ENCODE assay signal across 8 mouse cellular contexts in the genomic region with DNA sequence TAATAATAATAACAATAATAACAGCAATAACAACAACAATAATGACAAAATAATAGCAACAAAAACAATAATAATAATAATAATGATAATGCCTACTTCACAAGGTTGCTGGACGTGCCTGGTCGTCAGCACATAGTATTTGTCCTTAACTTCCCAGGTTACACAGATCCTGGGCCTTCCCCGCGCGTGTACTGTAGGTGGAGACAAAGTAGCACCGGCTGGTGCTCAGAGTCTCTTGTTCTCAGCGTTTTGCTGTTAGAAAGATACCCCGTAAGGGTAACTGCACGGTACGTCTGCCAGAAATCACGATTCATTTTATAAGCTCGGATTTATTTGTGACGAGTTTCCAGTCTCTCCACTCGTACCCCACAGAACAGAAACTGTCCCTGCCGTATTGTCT. TPM values are rescaled to one million over a fixed set of nuclear protein-coding genes. Genes with fewer than 3 reads are reported as not detected.
DNase-seq lines count a peak whose midpoint lies in the region; ATAC-seq and TF ChIP-seq lines count a peak whose summit lies in the region.

No protein-coding gene starts in this region.

- peak overlapping the region; percentile 94 for H3K27ac ChIP-seq in embryonic facial prominence, embryonic 12.5 days
- H3K27ac ChIP-seq in lung, postnatal 0 days (ENCODE audit: low read length), result peak overlapping the region; percentile 89

- peak; percentile 58 for ATAC-seq in embryonic facial prominence, embryonic 12.5 days (ENCODE audit: insufficient number of reproducible peaks, insufficient read depth, low FRiP score, low TSS enrichment)
- ATAC-seq in lung, postnatal 0 days, result peak; percentile 61
- no peak; the same call in 1 of the 2 replicates for ATAC-seq in erythroid progenitor cell, adult 5-6 weeks (replicated peaks; ENCODE audit: low FRiP score, poor library complexity, severe bottlenecking)

- intact Hi-C loops in heart, postnatal 14 days (cut with DNase I), result loop anchor here (5.0 to 10.0 kb wide), 2 partner anchors 235 to 642 kb away; a partner anchor contains a TSS

- DNase-seq in CD4-positive helper T cell, adult 2 months (ENCODE audit: low read depth, low spot score), result peak; percentile 68
- peak; percentile 52 to 58 for DNase-seq in adrenal gland, postnatal 36 days
- peak; percentile 29 to 48 for DNase-seq in heart, postnatal 14 days
- DNase-seq in kidney, postnatal 4 days, result peak; percentile 70 to 81
- peak; percentile 69 for DNase-seq in lung, postnatal 0 days (ENCODE audit: low spot score)
- DNase-seq in right cerebral cortex, adult 18-20 months, result peak; percentile 57

- peak overlapping the region; percentile 91 for H3K9ac ChIP-seq in embryonic facial prominence, embryonic 12.5 days
- peak overlapping the region; percentile 79 for H3K9ac ChIP-seq in lung, postnatal 0 days (replicated peaks; ENCODE audit: low read depth)

- no peaks in the 10 kb centered on the region for H3K27me3 ChIP-seq in embryonic facial prominence, embryonic 12.5 days
- H3K27me3 ChIP-seq in lung, postnatal 0 days (replicated peaks; ENCODE audit: insufficient read depth, low read length), result no peaks in the 10 kb centered on the region

- peak overlapping the region; percentile 56 for H3K4me2 ChIP-seq in embryonic facial prominence, embryonic 12.5 days (replicated peaks)
- peak overlapping the region; percentile 56 for H3K4me2 ChIP-seq in lung, postnatal 0 days (replicated peaks; ENCODE audit: low read depth, low read length)

- no peak for TF ChIP-seq EP300 in lung, postnatal 0 days (IDR thresholded peaks at IDR 0.05)

- 7% methylated on average over 15 of the region's 15 CpGs for WGBS in embryonic facial prominence, embryonic 12.5 days
- 3% methylated on average over 15 of the region's 15 CpGs for WGBS in lung, postnatal 0 days

- TF ChIP-seq CTCF in lung, postnatal 0 days (IDR thresholded peaks at IDR 0.05), result peak; percentile 70

- peaks cover 2% of the 10 kb centered on the region for H3K36me3 ChIP-seq in embryonic facial prominence, embryonic 12.5 days
- H3K36me3 ChIP-seq in lung, postnatal 0 days (ENCODE audit: insufficient read depth, low read length), result peaks cover 3% of the 10 kb centered on the region

- peak overlapping the region; percentile 93 for H3K4me3 ChIP-seq in embryonic facial prominence, embryonic 12.5 days
- peak overlapping the region; percentile 75 for H3K4me3 ChIP-seq in lung, postnatal 0 days (ENCODE audit: low read depth, low read length)

- no peaks in the 10 kb centered on the region for H3K9me3 ChIP-seq in embryonic facial prominence, embryonic 12.5 days
- no peaks in the 10 kb centered on the region for H3K9me3 ChIP-seq in lung, postnatal 0 days (ENCODE audit: low read length)

- peaks cover 21% of the 10 kb centered on the region for H3K4me1 ChIP-seq in embryonic facial prominence, embryonic 12.5 days
- H3K4me1 ChIP-seq in lung, postnatal 0 days (ENCODE audit: insufficient read depth, low read depth, low read length), result peaks cover 9% of the 10 kb centered on the region

RNA-seq across cellular contexts. Expression of a gene that starts 0.8 kb away (rescaled TPM):
- 10 to 100 TPM; 22.4 to 25.2 TPM for total RNA-seq in adrenal gland, postnatal 36 days (2021)
- polyA plus RNA-seq in embryonic facial prominence, embryonic 12.5 days (2016; fragmentation: Nextera tagmentation; extraction: Ambion mirVana), result 11.9 and 12.5 TPM in 2 replicates
- 10 to 100 TPM; 17.1 to 19.9 TPM for total RNA-seq in heart, postnatal 14 days (2021)
- 9.8 and 14.0 TPM in 2 replicates for polyA plus RNA-seq in lung, postnatal 0 days (2015; fragmentation: Nextera tagmentation; extraction: Ambion mirVana)
- 5.0 and 12.6 TPM in 2 replicates for total RNA-seq in erythroid progenitor cell, adult 5-6 weeks (2015; ENCODE audit: low replicate concordance)
- total RNA-seq in erythroid progenitor cell, adult 5-6 weeks (2017; ENCODE audit: low replicate concordance), result 2.5 and 6.8 TPM in 2 replicates

RNA-seq across cellular contexts. Expression of a gene that starts 0.8 kb away (rescaled TPM):
- total RNA-seq in adrenal gland, postnatal 36 days (2021), result 100 to 1,000 TPM; 318 to 346 TPM
- polyA plus RNA-seq in embryonic facial prominence, embryonic 12.5 days (2016; fragmentation: Nextera tagmentation; extraction: Ambion mirVana), result 600 and 614 TPM in 2 replicates
- total RNA-seq in heart, postnatal 14 days (2021), result 100 to 1,000 TPM; 144 to 154 TPM
- polyA plus RNA-seq in lung, postnatal 0 days (2015; fragmentation: Nextera tagmentation; extraction: Ambion mirVana), result 211 and 225 TPM in 2 replicates
- total RNA-seq in erythroid progenitor cell, adult 5-6 weeks (2015; ENCODE audit: low replicate concordance), result 149 and 170 TPM in 2 replicates
- total RNA-seq in erythroid progenitor cell, adult 5-6 weeks (2017; ENCODE audit: low replicate concordance), result 85.0 and 107 TPM in 2 replicates

RNA-seq across cellular contexts. Expression of a gene that starts 37.2 kb away (rescaled TPM):
- 100 to 1,000 TPM; 117 to 206 TPM for total RNA-seq in adrenal gland, postnatal 36 days (2021)
- polyA plus RNA-seq in embryonic facial prominence, embryonic 12.5 days (2016; fragmentation: Nextera tagmentation; extraction: Ambion mirVana), result 2.1 and 2.2 TPM in 2 replicates
- 10 to 100 TPM; 25.6 to 26.5 TPM for total RNA-seq in heart, postnatal 14 days (2021)
- polyA plus RNA-seq in lung, postnatal 0 days (2015; fragmentation: Nextera tagmentation; extraction: Ambion mirVana), result 12.2 and 13.5 TPM in 2 replicates
- total RNA-seq in erythroid progenitor cell, adult 5-6 weeks (2015; ENCODE audit: low replicate concordance), result 2.5 and 12.2 TPM in 2 replicates
- total RNA-seq in erythroid progenitor cell, adult 5-6 weeks (2017; ENCODE audit: low replicate concordance), result 7.3 and 8.3 TPM in 2 replicates

Comparison
In these comparisons a context has a peak if more than half of its experiments do, and no peak if none do; other contexts are left out.
1. RNA of a gene that starts 37.2 kb away (total RNA-seq): 117 to 206 TPM in adrenal gland, postnatal 36 days; 25.6 to 26.5 TPM in heart, postnatal 14 days and 2.5 to 12.2 TPM in erythroid progenitor cell, adult 5-6 weeks; every median in the first group is over 4 times any median in the second.
2. Peak in every context shown above with its lines, with median percentiles within 50 percentile points of each other: DNase-seq.